Mouse (Mus musculus): Measurements from ENCODE around the gene Trim46.

- TF ChIP-seq CTCF (IDR thresholded peaks at IDR 0.05; ENCODE audit: low read depth) (no peak), EP300 (IDR thresholded peaks at IDR 0.05; ENCODE audit: low read depth) (no peak)
These were observed 26.6 kb downstream of the Trim46 start for GRCm38 (mm10) chr3:89219546-89219945.

Measured in liver, embryonic 14.5 days (tissue).